Mouse (Mus musculus) bone marrow, adult 2 months (tissue): ENCODE data around the gene Chst8.

Source experiments
- CTCF ChIP-seq: fragments of 200-500 bp; IDR thresholded peaks from 2 replicates; pipeline ENCODE4 v1.5.1; 2011; ENCODE audit warnings: low read length, control low read depth; ENCODE audit not compliant: control insufficient read depth, insufficient read depth
- POLR2A ChIP-seq: fragments of 200-500 bp; IDR thresholded peaks from 2 replicates; pipeline ENCODE4 v1.6.1; 2011; ENCODE audit warnings: low read depth, mild to moderate bottlenecking, control low read depth, low read length, borderline replicate concordance; ENCODE audit not compliant: control insufficient read depth

GRCm38 (mm10) chr7:34739371-34739770 lies 73.1 kb downstream of the Chst8 start:
- TF ChIP-seq CTCF (no peak), POLR2A (no peak)
